Mouse (Mus musculus): ENCODE results near the gene Hnrnpa1. TPM values are rescaled to one million over a fixed set of nuclear protein-coding genes. Genes with fewer than 3 reads are reported as not detected.
"Not testable (repeated sequence)": the region's sequence is repeated elsewhere in the genome, so short reads cannot be mapped to it uniquely, and the experiment has no call there.

Gene Hnrnpa1
- polyA plus RNA-seq, 1 experiment from 2014 or later: 901 TPM

DNA sequence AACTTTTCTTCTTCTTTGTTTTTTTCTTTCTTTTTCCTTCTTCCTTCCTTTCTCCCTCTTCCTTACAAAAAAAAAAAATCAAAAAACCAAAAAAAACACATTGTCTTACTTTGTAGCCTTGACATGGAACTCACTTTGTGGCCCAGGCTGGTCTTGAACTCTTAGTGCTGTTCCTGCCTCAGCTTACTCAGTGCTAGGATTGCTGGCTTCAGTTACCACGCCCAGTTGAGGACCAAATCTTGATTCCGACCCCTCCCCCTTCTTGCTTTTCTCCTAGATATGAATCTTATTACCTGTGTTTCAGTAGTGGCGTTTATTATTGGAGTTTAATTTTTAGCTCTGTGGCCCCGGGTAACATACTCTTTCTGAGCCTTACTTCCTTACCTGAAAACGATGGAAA lies 18.9 kb downstream of the Hnrnpa1 start:
- Histone ChIP-seq H3K27me3 (ENCODE audit: insufficient read depth, poor library complexity, severe bottlenecking) (no peaks in the 10 kb centered on the region), H3K36me3 (no peaks in the 10 kb centered on the region), H3K4me1 (peaks cover 34% of the 10 kb centered on the region), H3K4me3 (no peak overlapping the region), H3K9me3 (no peaks in the 10 kb centered on the region), H3K27ac (peak overlapping the region; percentile 85; the same call in 1 of the 2 replicates)
- 81% methylated on average over 5 of the region's 5 CpGs for WGBS
- no peak for DNase-seq (ENCODE audit: low spot score)

DNA sequence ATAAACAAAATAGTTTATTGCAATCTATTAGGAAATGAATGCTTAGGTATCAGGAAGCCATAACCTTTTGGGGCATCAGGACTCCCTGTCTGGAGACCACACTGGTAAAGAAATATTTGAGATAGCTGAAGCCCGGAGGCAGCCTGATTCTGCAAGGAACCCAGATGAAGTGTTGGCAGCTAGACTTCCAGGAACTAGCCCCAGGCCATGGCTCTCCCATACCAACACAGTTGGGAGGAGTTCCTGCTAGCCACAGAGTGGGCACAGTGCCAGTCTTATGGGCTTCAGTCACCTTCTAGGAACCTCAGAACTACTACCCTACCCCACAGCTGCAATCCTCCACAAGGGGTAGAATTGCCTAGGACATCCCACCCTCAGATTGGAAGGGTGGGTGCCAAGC lies 19.8 kb downstream of the Hnrnpa1 start:
- WGBS: 14% methylated on average over 1 of the region's 1 CpGs

DNA sequence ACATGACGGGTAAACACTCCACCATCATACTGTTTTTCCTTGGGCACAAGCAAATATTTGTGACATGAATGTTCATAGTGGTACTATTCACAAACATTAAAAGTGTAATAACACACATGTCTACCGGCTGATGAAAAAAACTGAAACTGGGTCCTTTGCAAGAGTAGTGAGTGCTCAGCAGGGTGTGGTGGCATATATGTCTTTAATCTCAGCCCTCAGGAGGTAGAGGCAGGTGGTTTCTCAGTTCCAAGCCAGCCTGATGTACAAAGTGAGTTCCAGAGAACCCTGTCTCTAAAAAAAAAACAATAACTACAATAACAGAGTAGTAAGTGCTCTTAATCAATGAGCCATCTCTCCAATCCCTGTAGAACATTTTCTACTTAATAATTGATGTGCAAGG lies 24.6 kb downstream of the Hnrnpa1 start:
- WGBS: 79% methylated on average over 2 of the region's 2 CpGs
- H3K4me1 ChIP-seq: peaks cover 6% of the 10 kb centered on the region; the same call in 1 of the 2 replicates
- DNase-seq (ENCODE audit: low spot score): no peak
- H3K9me3 ChIP-seq: no peaks in the 10 kb centered on the region
- no peaks in the 10 kb centered on the region for H3K27me3 ChIP-seq (ENCODE audit: insufficient read depth, poor library complexity, severe bottlenecking)
- no peak overlapping the region for H3K4me3 ChIP-seq
- H3K27ac ChIP-seq: no peak overlapping the region
- no peaks in the 10 kb centered on the region for H3K36me3 ChIP-seq

More for the DNA sequence above, 19.8 kb downstream of the Hnrnpa1 start:
- peaks cover 28% of the 10 kb centered on the region for H3K4me1 ChIP-seq
- H3K27me3 ChIP-seq (ENCODE audit: insufficient read depth, poor library complexity, severe bottlenecking): no peaks in the 10 kb centered on the region
- no peaks in the 10 kb centered on the region for H3K9me3 ChIP-seq
- H3K36me3 ChIP-seq: no peaks in the 10 kb centered on the region
- peak overlapping the region; percentile 33; the same call in 1 of the 2 replicates for H3K27ac ChIP-seq
- H3K4me3 ChIP-seq: no peak overlapping the region
- DNase-seq (ENCODE audit: low spot score): no peak

DNA sequence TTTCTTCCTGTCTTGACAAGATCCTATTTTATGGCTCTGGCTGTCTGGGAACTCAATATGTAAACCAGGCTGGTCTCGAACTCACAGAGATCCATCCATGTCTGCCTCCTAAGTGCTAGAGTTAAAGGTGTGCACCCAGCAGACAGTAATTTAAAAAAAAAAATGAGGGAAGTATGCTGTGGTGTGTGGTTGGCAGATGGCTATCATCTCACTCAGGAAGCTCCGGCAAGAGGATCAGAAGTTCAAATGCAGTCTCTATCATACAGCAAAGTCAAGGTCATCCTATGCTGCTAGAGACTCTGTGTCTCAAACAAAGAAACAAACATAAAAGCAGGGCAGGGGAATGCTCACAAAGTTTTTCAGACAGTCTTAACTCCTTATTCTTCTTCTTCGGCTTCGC lies 28.7 kb downstream of the Hnrnpa1 start:
- 83% methylated on average over 4 of the region's 4 CpGs for WGBS
- no peak overlapping the region for H3K27ac ChIP-seq
- no peaks in the 10 kb centered on the region for H3K9me3 ChIP-seq
- DNase-seq (ENCODE audit: low spot score): no peak
- no peaks in the 10 kb centered on the region for H3K27me3 ChIP-seq (ENCODE audit: insufficient read depth, poor library complexity, severe bottlenecking)
- H3K4me1 ChIP-seq: peaks cover 6% of the 10 kb centered on the region
- H3K4me3 ChIP-seq: no peak overlapping the region
- no peaks in the 10 kb centered on the region for H3K36me3 ChIP-seq

DNA sequence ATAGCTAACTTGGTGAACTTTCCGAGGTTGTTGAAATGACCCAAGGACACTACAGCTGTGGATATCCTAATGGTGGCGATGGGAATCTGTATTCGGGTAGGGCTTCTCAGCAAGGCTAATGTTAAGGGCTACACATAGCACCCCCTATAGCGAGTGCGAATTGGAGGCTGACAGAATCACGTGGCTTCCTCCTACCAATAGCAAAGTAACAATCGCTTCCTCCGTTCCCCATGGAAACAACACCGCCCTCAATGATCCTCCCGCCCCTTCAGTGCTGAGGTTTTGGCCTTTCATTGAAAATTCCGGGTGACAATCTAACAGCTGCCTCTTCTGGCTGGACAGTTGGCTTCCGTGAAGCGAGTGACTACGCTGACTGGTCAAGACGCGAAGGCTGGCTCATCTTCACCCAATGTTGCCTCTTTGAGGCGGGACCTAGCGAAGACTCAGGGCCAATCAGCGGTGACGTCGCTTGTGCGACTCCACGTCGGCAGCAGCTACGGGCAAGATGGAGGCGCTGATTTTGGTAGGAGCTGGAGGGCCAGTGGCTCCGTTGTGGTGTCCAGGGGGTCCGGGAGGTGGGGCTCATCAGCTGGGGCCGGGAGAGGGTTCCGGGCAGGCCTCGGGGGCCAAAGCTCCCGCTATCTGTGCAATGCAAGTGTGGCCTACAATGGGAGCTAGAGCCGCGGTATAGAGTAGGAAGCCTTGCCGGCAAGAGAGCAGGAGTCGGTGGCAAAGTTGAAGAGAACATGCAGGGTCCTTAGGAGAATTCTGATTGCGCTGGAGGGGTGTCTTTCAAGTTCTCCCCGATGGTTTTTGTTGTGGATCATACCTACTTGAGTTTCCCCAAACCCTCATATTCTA lies 32.4 kb downstream of the Hnrnpa1 start, which contains the start of gene Copz1:
Copz1 (plus strand) TSS at position 296 of the 861 bp plus-strand sequence.
- Histone ChIP-seq H3K27me3 (ENCODE audit: insufficient read depth, poor library complexity, severe bottlenecking) (no peaks in the 10 kb centered on the region), H3K4me1 (peaks cover 15% of the 10 kb centered on the region), H3K36me3 (no peaks in the 10 kb centered on the region), H3K9me3 (no peaks in the 10 kb centered on the region), H3K27ac (peak within 1 kb of the TSS; percentile 94), H3K4me3 (peak within 1 kb of the TSS; percentile 82)
- WGBS: under 1% methylated on average over 38 of the region's 38 CpGs
- DNase-seq (ENCODE audit: low spot score): peak; percentile 100

DNA sequence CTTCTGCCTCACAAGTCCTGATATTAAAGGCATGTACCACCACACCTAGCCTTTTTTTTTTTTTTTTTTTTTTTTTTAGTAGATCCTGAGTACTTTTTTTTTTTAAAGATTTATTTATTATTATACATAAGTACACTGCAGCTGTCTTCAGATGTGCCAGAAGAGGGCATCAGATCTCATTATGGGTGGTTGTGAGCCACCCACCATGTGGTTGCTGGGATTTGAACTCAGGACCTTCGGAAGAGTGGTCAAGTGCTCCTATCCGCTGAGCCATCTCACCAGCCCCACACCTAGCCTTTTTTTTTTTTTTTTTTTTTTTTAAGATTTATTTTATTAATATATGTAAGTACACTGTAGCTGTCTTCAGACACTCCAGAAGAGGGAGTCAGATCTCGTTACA lies 35.7 kb downstream of the Hnrnpa1 start:
- H3K27me3 ChIP-seq (ENCODE audit: insufficient read depth, poor library complexity, severe bottlenecking); H3K4me3 ChIP-seq; DNase-seq (ENCODE audit: low spot score); H3K36me3 ChIP-seq; H3K9me3 ChIP-seq; H3K27ac ChIP-seq: not testable (repeated sequence)
- H3K4me1 ChIP-seq: peaks cover 18% of the 10 kb centered on the region
- 94% methylated on average over 3 of the region's 3 CpGs for WGBS

DNA sequence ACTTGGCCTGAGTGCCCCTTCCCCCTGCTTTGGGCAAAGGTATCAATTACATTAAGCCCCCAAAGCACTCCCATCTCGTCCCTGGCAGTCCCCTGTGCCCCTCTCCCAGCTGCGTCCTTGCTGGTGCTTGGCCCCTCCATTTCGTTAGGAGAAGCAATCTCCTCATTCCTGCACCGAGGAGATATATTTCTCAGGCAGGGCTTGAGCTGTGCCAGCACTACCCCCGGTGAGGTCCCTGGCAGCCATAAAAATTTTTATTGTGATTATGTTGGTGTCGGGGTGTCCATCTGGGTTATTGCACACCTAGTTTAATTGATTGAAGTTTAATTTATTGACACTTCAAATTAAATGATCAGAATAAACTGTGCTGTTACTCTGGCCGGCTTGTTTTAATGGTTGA lies 37.7 kb downstream of the Hnrnpa1 start:
- WGBS: 76% methylated on average over 7 of the region's 7 CpGs
- Histone ChIP-seq H3K9me3 (no peaks in the 10 kb centered on the region), H3K4me3 (no peak overlapping the region), H3K27ac (no peak overlapping the region), H3K36me3 (0 out of 2 replicates have a peak, but pooled peaks cover 2% of the 10 kb centered on the region), H3K27me3 (ENCODE audit: insufficient read depth, poor library complexity, severe bottlenecking) (no peaks in the 10 kb centered on the region), H3K4me1 (peaks cover 18% of the 10 kb centered on the region)
- DNase-seq (ENCODE audit: low spot score): no peak

DNA sequence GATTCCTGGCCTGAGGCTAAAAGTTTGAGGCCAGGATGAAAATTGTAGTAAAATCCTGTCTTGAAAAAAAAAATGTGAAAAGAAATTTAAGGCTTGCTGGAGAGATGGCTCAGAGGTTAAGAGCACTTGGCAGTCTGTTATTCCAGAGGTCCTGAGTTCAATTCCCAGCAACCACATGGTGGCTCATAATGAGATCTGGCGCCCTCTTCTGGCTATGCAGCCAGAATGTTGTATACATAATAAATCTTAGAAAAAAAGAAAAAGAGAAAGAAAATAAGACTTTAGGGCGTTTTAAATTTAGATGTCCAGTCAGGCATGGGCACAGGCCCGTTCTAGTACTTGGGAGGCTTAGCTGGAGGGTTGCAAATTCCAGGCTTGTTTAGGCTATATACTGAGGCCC lies 39.5 kb downstream of the Hnrnpa1 start:
- H3K27me3 ChIP-seq (ENCODE audit: insufficient read depth, poor library complexity, severe bottlenecking): no peaks in the 10 kb centered on the region
- 0 out of 2 replicates have a peak, but pooled peaks cover 2% of the 10 kb centered on the region for H3K36me3 ChIP-seq
- H3K27ac ChIP-seq: no peak overlapping the region
- H3K9me3 ChIP-seq: no peaks in the 10 kb centered on the region
- H3K4me3 ChIP-seq: no peak overlapping the region
- H3K4me1 ChIP-seq: peaks cover 8% of the 10 kb centered on the region; the same call in 1 of the 2 replicates
- DNase-seq (ENCODE audit: low spot score): no peak
- WGBS: 62% methylated on average over 3 of the region's 3 CpGs

DNA sequence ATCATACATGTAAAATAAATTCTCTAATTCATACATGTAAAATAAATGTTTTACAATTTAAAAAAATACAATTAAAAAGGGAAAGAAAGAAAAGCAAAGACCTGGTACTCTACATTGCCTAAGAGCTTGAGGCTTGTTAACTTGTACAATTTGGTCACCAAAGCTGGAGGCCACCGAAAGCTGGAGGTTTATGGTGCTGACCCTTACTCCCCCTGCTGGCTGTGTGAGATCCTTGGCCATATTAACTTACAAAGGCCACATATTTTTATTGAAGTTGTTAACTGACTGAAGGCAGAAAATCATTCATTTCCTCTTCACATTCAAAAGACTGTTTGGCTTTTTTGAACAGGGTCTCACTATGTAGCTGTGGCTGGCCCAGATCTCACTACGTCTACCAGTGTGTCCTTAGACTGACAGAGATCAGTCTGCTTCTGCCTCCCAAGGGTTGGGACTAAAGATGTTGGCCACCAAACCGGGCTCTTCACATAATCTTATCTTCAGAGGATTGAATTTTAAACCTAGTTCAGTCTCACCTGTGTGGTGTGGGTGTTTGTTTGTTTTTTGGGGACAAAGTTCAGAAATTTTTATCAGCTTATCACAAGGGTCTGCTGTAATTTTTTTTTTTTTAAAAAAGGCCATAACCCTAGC lies 40.7 kb downstream of the Hnrnpa1 start:
- 0 out of 2 replicates have a peak, but pooled peaks cover 2% of the 10 kb centered on the region for H3K36me3 ChIP-seq
- no peaks in the 10 kb centered on the region for H3K27me3 ChIP-seq (ENCODE audit: insufficient read depth, poor library complexity, severe bottlenecking)
- peaks cover 20% of the 10 kb centered on the region for H3K4me1 ChIP-seq
- H3K9me3 ChIP-seq: no peaks in the 10 kb centered on the region
- no peak overlapping the region for H3K4me3 ChIP-seq
- 66% methylated on average over 3 of the region's 3 CpGs for WGBS
- no peak overlapping the region for H3K27ac ChIP-seq
- DNase-seq (ENCODE audit: low spot score): no peak

DNA sequence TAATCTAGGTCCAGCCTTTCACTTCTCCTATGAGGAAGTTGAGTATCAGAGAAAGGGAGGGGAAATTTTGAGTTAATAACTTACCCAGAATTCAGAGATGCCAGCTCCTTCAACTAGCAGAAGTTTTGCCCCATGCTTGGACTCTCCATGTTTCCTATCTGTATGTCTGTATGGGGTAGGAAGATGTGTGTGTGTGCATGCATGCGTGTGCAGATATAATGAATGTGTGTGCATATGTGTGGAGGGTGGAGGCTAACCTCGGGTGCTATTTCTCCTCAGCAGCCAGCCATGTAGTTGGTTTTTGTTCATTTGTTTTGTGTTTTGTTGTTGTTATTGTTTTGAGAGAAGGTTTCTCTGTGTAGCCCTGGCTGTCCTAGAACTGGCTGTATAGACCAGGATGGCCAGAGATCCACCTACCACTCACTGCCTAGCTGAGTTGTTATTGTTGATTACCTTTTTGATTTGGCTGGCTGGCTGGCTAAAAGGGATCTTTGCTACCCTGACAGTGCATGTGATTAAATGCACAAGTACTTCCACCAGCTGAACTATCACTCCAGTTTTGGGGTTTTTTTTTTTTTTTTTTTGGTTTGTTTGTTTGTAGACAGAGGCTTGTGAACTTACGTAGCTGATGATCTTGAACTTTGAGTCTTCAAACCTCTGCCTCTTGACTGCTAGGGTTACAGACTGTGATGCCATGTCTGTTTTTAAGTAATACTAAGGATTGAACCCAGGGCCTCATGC lies 41.4 kb downstream of the Hnrnpa1 start:
- H3K9me3 ChIP-seq: no peaks in the 10 kb centered on the region
- 0 out of 2 replicates have a peak, but pooled peaks cover 2% of the 10 kb centered on the region for H3K36me3 ChIP-seq
- no peak overlapping the region for H3K4me3 ChIP-seq
- peaks cover 22% of the 10 kb centered on the region for H3K4me1 ChIP-seq
- no peaks in the 10 kb centered on the region for H3K27me3 ChIP-seq (ENCODE audit: insufficient read depth, poor library complexity, severe bottlenecking)
- no peak overlapping the region for H3K27ac ChIP-seq
- WGBS: 96% methylated on average over 3 of the region's 3 CpGs
- no peak for DNase-seq (ENCODE audit: low spot score)

DNA sequence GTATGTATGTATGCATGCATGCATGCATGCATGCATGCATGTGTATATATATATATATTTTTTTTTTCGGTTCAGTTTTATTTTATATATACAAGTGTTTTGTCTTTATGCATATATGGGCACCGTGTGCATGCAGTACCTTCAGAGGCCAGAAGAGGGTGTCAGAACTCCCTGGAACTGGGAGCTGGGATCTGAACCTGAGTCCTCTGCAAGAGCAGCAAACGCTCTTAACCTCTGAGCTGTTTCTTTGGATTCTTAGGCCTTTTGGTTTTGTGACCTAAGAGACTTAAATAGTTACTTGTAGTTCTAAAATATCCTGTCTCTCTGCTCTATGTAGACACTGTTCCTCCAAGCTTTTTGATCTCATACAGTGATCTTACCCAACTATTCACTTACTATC lies 43.8 kb downstream of the Hnrnpa1 start:
- Histone ChIP-seq H3K36me3 (peaks cover 6% of the 10 kb centered on the region), H3K4me3 (no peak overlapping the region), H3K27me3 (ENCODE audit: insufficient read depth, poor library complexity, severe bottlenecking) (no peaks in the 10 kb centered on the region), H3K9me3 (no peaks in the 10 kb centered on the region), H3K4me1 (peaks cover 16% of the 10 kb centered on the region), H3K27ac (no peak overlapping the region)
- 74% methylated on average over 3 of the region's 3 CpGs for WGBS
- DNase-seq (ENCODE audit: low spot score): no peak

DNA sequence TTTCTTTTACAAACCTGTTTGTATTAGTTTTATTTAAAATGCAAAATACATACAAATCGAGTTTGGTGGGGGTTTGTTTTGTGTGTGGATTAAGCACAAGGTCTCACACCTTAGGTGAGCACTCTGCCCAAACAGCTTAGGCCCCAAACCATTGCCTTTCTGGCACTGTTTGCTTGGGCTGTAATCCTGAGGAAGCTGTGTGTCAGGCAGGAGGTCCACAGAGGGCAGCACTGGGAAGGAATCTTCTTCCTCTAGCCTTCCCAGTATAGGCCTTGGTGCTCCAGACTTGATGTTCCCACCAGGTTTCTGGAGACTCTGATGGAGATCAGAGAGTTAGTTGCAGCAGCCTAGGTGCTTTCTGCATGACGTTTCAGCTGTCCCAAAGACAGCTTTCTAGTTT lies 44.4 kb downstream of the Hnrnpa1 start:
- H3K27ac ChIP-seq: no peak overlapping the region; the same call in 1 of the 2 replicates
- 41% methylated on average over 2 of the region's 2 CpGs for WGBS

More for the DNA sequence above, 44.4 kb downstream of the Hnrnpa1 start:
- Histone ChIP-seq H3K36me3 (peaks cover 12% of the 10 kb centered on the region), H3K27me3 (ENCODE audit: insufficient read depth, poor library complexity, severe bottlenecking) (no peaks in the 10 kb centered on the region), H3K9me3 (no peaks in the 10 kb centered on the region), H3K4me1 (peaks cover 16% of the 10 kb centered on the region), H3K4me3 (no peak overlapping the region)
- DNase-seq (ENCODE audit: low spot score): no peak

Data from heart, embryonic 10.5 days (tissue).